Mouse (Mus musculus): ENCODE data around the gene Tac4.

Tac4 gene

GRCm38 (mm10) chr11:95261178-95261751 is at the start of gene Tac4:
Gene Tac4, plus strand, starts transcription at chr11:95261529.
- peak; percentile 16 to 19 for DNase-seq

GRCm38 (mm10) chr11:95213607-95214006 is 47.7 kb upstream of the Tac4 start:
- DNase-seq: no peak

DNA sequence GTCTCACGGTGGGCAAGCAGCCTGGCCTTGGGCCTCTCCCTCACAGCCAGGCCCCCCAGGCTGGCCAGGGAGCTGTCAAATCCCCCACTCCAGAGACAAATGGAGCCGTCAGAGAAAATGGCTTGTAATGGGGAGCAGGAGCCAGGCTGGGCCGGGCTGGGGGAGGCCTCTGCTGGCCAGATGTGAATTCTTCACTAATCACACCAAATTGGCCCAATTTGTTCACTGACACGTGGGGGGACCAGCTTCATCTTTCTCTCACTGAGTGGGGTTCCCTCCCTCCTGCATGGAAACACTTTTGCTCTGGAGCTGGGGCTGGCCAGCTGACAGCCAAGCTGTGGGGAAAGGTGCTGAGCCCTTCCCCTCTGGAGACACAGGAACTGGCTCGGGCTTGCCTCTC is 47.0 kb upstream of the Tac4 start:
- no peak for DNase-seq

DNA sequence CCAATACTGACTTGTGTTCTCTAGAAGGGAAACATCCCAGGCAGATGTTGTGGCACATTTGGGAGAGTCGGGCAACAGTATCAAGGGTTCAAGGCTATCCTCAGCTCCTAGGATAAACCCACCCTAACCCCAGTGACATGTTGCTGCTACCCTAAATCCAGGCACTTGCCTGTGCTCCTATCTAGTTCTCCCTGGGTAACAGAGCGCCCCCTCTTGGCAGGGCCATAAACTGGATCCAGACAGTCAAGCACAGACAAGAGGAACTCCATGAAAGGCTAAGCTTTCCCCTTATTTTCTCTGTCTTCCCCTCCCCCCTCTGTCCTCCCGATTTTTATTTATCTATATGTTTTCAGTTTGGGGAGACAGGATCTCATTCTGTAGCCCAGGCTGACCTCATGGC is 45.1 kb upstream of the Tac4 start:
- DNase-seq: no peak

GRCm38 (mm10) chr11:95219111-95219510 is 42.2 kb upstream of the Tac4 start:
- DNase-seq: peak; percentile 4 to 5

- peak; percentile 15 to 30 for DNase-seq
Measured at GRCm38 (mm10) chr11:95223473-95223872, 37.9 kb upstream of the Tac4 start.

DNA sequence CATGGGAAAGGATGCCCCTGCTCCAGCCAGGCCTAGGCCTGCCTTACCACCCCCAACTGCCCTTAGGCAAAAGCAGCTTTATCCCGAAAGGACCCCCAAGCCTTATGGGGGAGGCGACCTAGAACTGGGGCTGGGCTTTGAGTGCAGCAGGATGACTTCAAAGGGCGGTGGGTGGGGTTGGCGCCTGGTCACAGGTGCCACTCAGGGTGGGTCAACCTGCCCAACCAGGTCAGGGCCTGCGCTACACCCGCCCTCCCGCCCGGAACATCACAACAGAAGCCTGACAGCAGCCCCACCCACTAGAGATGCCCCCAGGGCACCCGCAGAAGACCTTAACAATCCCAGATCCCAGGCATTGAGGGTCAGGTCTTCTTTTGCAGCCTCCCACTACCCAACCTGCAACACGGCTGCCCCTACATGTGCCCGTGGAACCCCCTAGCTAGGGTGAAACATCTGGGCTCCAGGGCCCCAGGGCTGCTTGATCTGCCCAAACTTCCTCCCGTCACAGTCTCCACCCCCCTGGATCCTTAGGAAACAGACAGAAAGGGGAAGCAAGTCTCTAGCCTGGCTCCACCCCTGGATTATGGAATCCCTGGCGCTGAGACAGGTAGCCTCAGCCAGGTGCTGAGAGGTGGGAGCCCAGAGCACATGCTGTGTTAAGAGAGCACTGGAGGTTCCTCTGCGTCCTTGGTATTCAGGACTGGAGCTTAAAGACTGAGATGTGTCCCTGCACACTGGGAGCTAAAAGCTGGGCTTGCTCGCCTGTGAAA is 37.0 kb upstream of the Tac4 start:
- no peak for DNase-seq

GRCm38 (mm10) chr11:95225448-95225847 is 35.9 kb upstream of the Tac4 start:
- DNase-seq: no peak

GRCm38 (mm10) chr11:95227467-95227866 is 33.9 kb upstream of the Tac4 start:
- DNase-seq: no peak

GRCm38 (mm10) chr11:95231688-95232328 is 29.5 kb upstream of the Tac4 start:
- peak; percentile 76 to 77 for DNase-seq

- no peak for DNase-seq
Measured at GRCm38 (mm10) chr11:95232329-95232696, 29.0 kb upstream of the Tac4 start.

GRCm38 (mm10) chr11:95238477-95238876 is 22.9 kb upstream of the Tac4 start:
- no peak for DNase-seq

DNA sequence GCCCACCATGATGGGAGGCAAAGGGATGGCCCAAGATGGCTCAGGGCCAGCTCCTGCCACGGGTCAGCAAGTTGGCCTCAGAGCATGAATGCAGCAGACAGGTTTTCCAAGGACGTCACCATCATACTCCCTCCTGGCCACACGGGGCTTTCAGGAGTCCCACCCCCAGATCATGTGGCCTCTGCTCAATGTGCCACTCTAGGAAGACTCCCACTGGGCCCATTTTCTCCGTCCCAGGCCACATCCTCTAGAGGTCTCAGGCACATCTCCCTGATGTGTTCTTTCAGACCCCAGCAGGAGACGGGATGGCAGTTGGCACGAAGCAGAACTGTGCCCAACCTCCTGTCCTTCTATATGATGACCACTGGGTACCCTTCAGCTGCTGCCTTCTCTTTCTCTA is 18.7 kb upstream of the Tac4 start:
- DNase-seq: no peak

DNA sequence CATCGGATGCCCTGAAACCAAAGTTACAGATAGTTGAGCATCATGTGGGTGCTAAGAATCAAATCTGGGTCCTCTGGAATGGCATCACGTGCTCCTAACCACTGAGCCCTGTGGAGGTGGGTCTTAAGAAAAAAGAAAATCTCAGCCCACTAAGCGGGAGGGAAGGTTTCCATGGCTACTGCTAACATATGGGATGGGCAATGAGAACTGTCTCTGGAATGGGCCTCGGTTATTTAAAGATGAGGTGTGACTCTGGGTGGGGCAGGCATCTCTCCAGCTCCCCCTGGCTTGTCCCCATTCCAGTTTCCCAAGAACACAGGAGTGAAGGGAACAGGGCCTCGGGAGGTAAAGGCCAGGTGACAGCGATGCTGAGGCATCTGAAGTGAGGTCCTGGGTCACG is 15.9 kb upstream of the Tac4 start:
- no peak for DNase-seq

- DNase-seq: no peak
Measured at GRCm38 (mm10) chr11:95247065-95247464, 14.3 kb upstream of the Tac4 start.

DNA sequence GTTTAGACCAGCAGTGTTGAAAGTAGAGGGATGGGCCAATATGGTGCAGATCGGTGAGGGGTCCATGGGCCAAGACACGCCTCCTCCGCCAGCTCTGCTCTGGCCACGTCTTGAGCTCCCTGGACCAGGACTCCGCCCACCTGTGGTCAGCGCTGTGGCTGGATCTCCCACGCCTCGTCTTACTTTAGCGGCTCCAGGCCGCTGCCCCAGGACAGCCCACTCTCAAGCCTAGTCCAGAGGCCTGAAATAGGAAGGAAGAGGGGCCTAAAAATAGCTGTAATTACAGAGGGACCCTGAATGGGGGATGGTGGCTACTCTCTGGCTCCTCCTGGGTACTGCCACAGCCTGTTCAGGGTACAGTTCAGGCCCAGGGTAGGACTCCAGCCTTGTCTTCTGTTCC is 11.2 kb upstream of the Tac4 start:
- DNase-seq: no peak

GRCm38 (mm10) chr11:95251295-95251694 is 10.0 kb upstream of the Tac4 start:
- peak; percentile 73 to 76 for DNase-seq

- no peak for DNase-seq
Measured at GRCm38 (mm10) chr11:95252104-95252503, 9.2 kb upstream of the Tac4 start.

DNA sequence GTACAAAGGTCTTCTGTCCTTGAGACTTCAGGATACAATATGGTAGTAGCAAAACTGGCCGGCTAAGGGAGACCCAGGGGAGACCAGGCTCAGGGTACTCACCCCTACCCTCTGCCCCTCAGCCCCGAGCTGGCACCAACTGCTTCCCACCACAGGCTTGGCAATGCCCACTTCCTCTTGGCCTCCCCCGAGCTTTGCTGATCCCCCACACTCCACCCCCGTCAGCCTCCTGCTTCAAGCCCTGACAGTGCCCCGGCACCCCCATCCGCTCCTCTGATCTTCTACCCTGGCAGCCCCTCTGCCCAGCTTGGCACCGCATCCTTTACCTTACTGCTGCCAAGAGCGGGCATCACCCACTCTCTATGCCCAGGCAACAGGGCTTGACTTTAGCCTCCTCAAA is 7.2 kb upstream of the Tac4 start:
- DNase-seq: no peak

- no peak for DNase-seq
Measured at GRCm38 (mm10) chr11:95255747-95256146, 5.6 kb upstream of the Tac4 start.

DNA sequence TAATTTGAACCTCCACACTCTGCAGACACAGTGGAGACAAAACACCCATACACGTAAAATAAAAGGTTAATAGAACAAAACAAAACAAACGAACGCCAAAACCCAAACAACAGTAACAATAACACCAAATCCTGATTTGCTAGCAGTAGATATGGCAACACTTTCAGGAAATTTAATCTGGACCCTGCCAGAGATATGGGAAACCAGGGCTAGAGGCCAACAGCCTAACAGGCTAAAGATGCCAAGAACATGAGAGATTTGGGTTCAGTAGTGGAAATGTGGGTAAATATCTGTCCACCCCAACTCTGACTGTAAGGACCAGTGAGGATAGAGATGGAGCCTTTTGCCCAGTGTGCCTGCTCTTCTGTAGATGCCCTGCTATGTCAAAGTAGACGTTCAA is 3.4 kb upstream of the Tac4 start:
- no peak for DNase-seq

- peak; percentile 43 to 51 for DNase-seq
Measured at GRCm38 (mm10) chr11:95258490-95258889, 2.8 kb upstream of the Tac4 start.

- DNase-seq: peak; percentile 87 to 89
Measured at GRCm38 (mm10) chr11:95259088-95259849, 2.1 kb upstream of the Tac4 start.

All from cerebellum, postnatal 36 days (tissue).